Mouse (Mus musculus) spleen, adult 2 months (tissue): ENCODE measurements at regions not wholly inside any gene's neighbourhood (a gene's known extent, or its start where the extent isn't known, plus 50 kb on each side); places are given as distances from the start of the nearest gene placed in this dataset.

ENCODE experiments used
- DNase-seq, 2 experiments: peaks; one replicate each; pipeline versions ENCODE4 v3.0.0 to v3.0.0-alpha.2; 2012 to 2021; ENCODE audit warnings: low spot score in 2 of 2, low read depth in 1 of 2
- H3K27ac ChIP-seq: fragments of 200-500 bp; 2 replicates; pipeline ENCODE4 v1.5.1; 2012; ENCODE audit warnings: low read length, inconsistent platforms; ENCODE audit not compliant: insufficient read depth
- H3K27me3 ChIP-seq: fragments of 200-500 bp; 2 replicates; pipeline ENCODE4 v1.6.1; 2012; ENCODE audit warnings: mild to moderate bottlenecking, moderate library complexity, low read length, inconsistent platforms; ENCODE audit not compliant: control insufficient read depth, insufficient read depth
- H3K36me3 ChIP-seq: fragments of 200-500 bp; 2 replicates; pipeline ENCODE4 v1.6.1; 2012; ENCODE audit warnings: mild to moderate bottlenecking, low read length, inconsistent platforms; ENCODE audit not compliant: control insufficient read depth, insufficient read depth
- H3K4me1 ChIP-seq: fragments of 200-500 bp; 2 replicates; pipeline ENCODE4 v1.6.1; 2011; ENCODE audit warnings: inconsistent platforms; ENCODE audit not compliant: control insufficient read depth, insufficient read depth, insufficient read length
- H3K4me3 ChIP-seq: fragments of 200-500 bp; 2 replicates; pipeline ENCODE4 v1.5.1; 2011; ENCODE audit warnings: mild to moderate bottlenecking, inconsistent platforms; ENCODE audit not compliant: insufficient read depth, insufficient read length; ENCODE audit errors: extremely low read depth
- CTCF ChIP-seq: fragments of 200-500 bp; IDR thresholded peaks from 2 replicates; pipeline ENCODE4 v1.5.1; 2011; ENCODE audit warnings: mild to moderate bottlenecking, inconsistent platforms; ENCODE audit not compliant: insufficient read depth, insufficient read length, insufficient replicate concordance; ENCODE audit errors: extremely low read depth
- POLR2A ChIP-seq: fragments of 200-500 bp; IDR thresholded peaks from 2 replicates; pipeline ENCODE4 v1.6.1; 2011; ENCODE audit warnings: low read depth, low read length, inconsistent platforms
- WGBS: fragments of 180-500 bp; shearing (Covaris S2); methylation state at CpG from one replicate; pipeline ENCODE4 v1.1.7; 2018; 5-methylcytosine and 5-hydroxymethylcytosine counted together

GRCm38 (mm10) chr11:71390616-71391015, 160.1 kb upstream of the Nlrp1b start:
- Histone ChIP-seq H3K4me3 (no peak overlapping the region), H3K27me3 (no peaks in the 10 kb centered on the region), H3K4me1 (no peaks in the 10 kb centered on the region), H3K27ac (no peak overlapping the region), H3K36me3 (no peaks in the 10 kb centered on the region)
- DNase-seq: no peak
- 64% methylated on average over 3 of the region's 3 CpGs for WGBS
- no peak for TF ChIP-seq CTCF
- no peak for TF ChIP-seq POLR2A

- DNase-seq: no peak
- Histone ChIP-seq H3K36me3 (no peaks in the 10 kb centered on the region), H3K4me3 (no peak overlapping the region), H3K27me3 (no peaks in the 10 kb centered on the region), H3K4me1 (no peaks in the 10 kb centered on the region), H3K27ac (no peak overlapping the region)
- TF ChIP-seq POLR2A (no peak), CTCF (no peak)
- WGBS: 78% methylated on average over 5 of the region's 5 CpGs
Observed at GRCm38 (mm10) chr11:71393406-71393805, 162.9 kb upstream of the Nlrp1b start.

GRCm38 (mm10) chr11:71395023-71395422, 164.5 kb upstream of the Nlrp1b start:
- no peak for DNase-seq
- no peak overlapping the region for H3K4me3 ChIP-seq
- H3K27ac ChIP-seq: no peak overlapping the region
- H3K27me3 ChIP-seq: no peaks in the 10 kb centered on the region
- no peaks in the 10 kb centered on the region for H3K36me3 ChIP-seq
- no peak for TF ChIP-seq POLR2A
- TF ChIP-seq CTCF: no peak
- no peaks in the 10 kb centered on the region for H3K4me1 ChIP-seq
- 69% methylated on average over 4 of the region's 4 CpGs for WGBS

GRCm38 (mm10) chr11:71395631-71396030, 165.1 kb upstream of the Nlrp1b start:
- no peak for DNase-seq
- no peaks in the 10 kb centered on the region for H3K36me3 ChIP-seq
- 77% methylated on average over 1 of the region's 1 CpGs for WGBS
- H3K4me1 ChIP-seq: no peaks in the 10 kb centered on the region
- no peaks in the 10 kb centered on the region for H3K27me3 ChIP-seq
- H3K27ac ChIP-seq: no peak overlapping the region
- no peak for TF ChIP-seq CTCF
- no peak overlapping the region for H3K4me3 ChIP-seq

- no peak overlapping the region for H3K27ac ChIP-seq
- H3K4me1 ChIP-seq: no peaks in the 10 kb centered on the region
- DNase-seq: no peak
- H3K4me3 ChIP-seq: no peak overlapping the region
- H3K27me3 ChIP-seq: no peaks in the 10 kb centered on the region
- 90% methylated on average over 2 of the region's 2 CpGs for WGBS
- TF ChIP-seq CTCF: no peak
- no peak for TF ChIP-seq POLR2A
- no peaks in the 10 kb centered on the region for H3K36me3 ChIP-seq
Observed at GRCm38 (mm10) chr11:71400351-71400750, 169.8 kb upstream of the Nlrp1b start.

- Histone ChIP-seq H3K4me1 (no peaks in the 10 kb centered on the region), H3K27me3 (no peaks in the 10 kb centered on the region), H3K36me3 (no peaks in the 10 kb centered on the region), H3K27ac (no peak overlapping the region), H3K4me3 (no peak overlapping the region)
- 98% methylated on average over 2 of the region's 2 CpGs for WGBS
- DNase-seq: no peak
- no peak for TF ChIP-seq POLR2A
- no peak for TF ChIP-seq CTCF
Observed at GRCm38 (mm10) chr11:71401411-71402276, 171.1 kb upstream of the Nlrp1b start.

GRCm38 (mm10) chr11:71404361-71404760, 173.8 kb upstream of the Nlrp1b start:
- no peaks in the 10 kb centered on the region for H3K4me1 ChIP-seq
- no peak for DNase-seq
- no peak for TF ChIP-seq CTCF
- no peak for TF ChIP-seq POLR2A
- H3K4me3 ChIP-seq: no peak overlapping the region
- H3K36me3 ChIP-seq: no peaks in the 10 kb centered on the region
- H3K27ac ChIP-seq: no peak overlapping the region
- 96% methylated on average over 3 of the region's 3 CpGs for WGBS
- H3K27me3 ChIP-seq: no peaks in the 10 kb centered on the region
